Mouse (Mus musculus): ENCODE measurements around the gene Xcr1. TPM values are rescaled to one million over a fixed set of nuclear protein-coding genes. Genes with fewer than 3 reads are reported as not detected.

Gene Xcr1
- polyA plus RNA-seq, 1 experiment from 2014 or later = 0.04 TPM

- DNase-seq (ENCODE audit: low spot score) (no peak), ATAC-seq (ENCODE audit: low FRiP score, low TSS enrichment) (no peak)
- H3K9me3 ChIP-seq (ENCODE audit: control insufficient read depth, low read length) = no peaks in the 10 kb centered on the region
- no peak overlapping the region for H3K4me3 ChIP-seq (ENCODE audit: low read depth, low read length)
- H3K9ac ChIP-seq (ENCODE audit: low read length) = no peak overlapping the region
- no peak overlapping the region for H3K27ac ChIP-seq (replicated peaks)
- no peaks in the 10 kb centered on the region for H3K27me3 ChIP-seq (ENCODE audit: control insufficient read depth, insufficient read depth, low read length)
- 87% methylated on average over 1 of the region's 1 CpGs for WGBS
- H3K4me1 ChIP-seq (replicated peaks; ENCODE audit: control insufficient read depth, insufficient read depth) = no peaks in the 10 kb centered on the region
- H3K36me3 ChIP-seq (ENCODE audit: control insufficient read depth, insufficient read depth, low read length) = peaks cover 7% of the 10 kb centered on the region; the same call in 1 of the 2 replicates
- H3K4me2 ChIP-seq (replicated peaks; ENCODE audit: low read depth) = no peak overlapping the region
- no peak for TF ChIP-seq CTCF (IDR thresholded peaks at IDR 0.05; ENCODE audit: low read depth)
- no peak for TF ChIP-seq EP300 (optimal IDR thresholded peaks at IDR 0.05)
These were observed 15.3 kb downstream of the Xcr1 start for GRCm38 (mm10) chr9:123846490-123846889.

DNA sequence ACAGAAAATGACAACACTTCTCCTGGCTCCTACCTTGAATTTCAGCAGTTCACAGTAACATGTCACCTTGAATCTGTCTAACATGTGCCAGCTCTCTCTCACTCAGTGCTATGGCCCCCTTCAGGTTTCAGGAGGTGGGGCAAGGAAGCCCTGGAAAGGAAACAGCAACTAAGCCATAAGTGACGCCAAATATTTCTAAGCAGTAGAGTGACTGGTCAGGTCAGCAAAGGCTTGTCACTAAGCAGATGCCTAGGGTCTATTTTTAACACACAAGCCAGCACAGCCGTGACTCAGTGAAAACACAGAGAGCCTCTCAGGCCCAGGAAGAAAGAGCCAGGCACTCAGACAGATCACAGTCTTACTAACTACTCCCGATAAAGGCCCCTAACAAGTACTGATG is 16.7 kb downstream of the Xcr1 start:
- ATAC-seq (ENCODE audit: low FRiP score, low TSS enrichment) (peak; percentile 81), DNase-seq (ENCODE audit: low spot score) (peak; percentile 22)
- Histone ChIP-seq H3K9ac (ENCODE audit: low read length) (no peak overlapping the region), H3K4me3 (ENCODE audit: low read depth, low read length) (no peak overlapping the region), H3K27ac (replicated peaks) (peak overlapping the region; percentile 45; the same call in 1 of the 2 replicates), H3K4me1 (replicated peaks; ENCODE audit: control insufficient read depth, insufficient read depth) (no peaks in the 10 kb centered on the region), H3K4me2 (replicated peaks; ENCODE audit: low read depth) (no peak overlapping the region), H3K27me3 (ENCODE audit: control insufficient read depth, insufficient read depth, low read length) (no peaks in the 10 kb centered on the region), H3K36me3 (ENCODE audit: control insufficient read depth, insufficient read depth, low read length) (peaks cover 9% of the 10 kb centered on the region; the same call in 1 of the 2 replicates), H3K9me3 (ENCODE audit: control insufficient read depth, low read length) (no peaks in the 10 kb centered on the region)
- TF ChIP-seq CTCF (IDR thresholded peaks at IDR 0.05; ENCODE audit: low read depth) (peak; percentile 47), EP300 (optimal IDR thresholded peaks at IDR 0.05) (no peak)
- 34% methylated on average over 3 of the region's 3 CpGs for WGBS

GRCm38 (mm10) chr9:123844468-123844867 is 17.4 kb downstream of the Xcr1 start:
- ATAC-seq (ENCODE audit: low FRiP score, low TSS enrichment) (no peak), DNase-seq (ENCODE audit: low spot score) (no peak)
- H3K4me1 ChIP-seq (replicated peaks; ENCODE audit: control insufficient read depth, insufficient read depth) = no peaks in the 10 kb centered on the region
- H3K27ac ChIP-seq (replicated peaks) = peak overlapping the region; percentile 30; the same call in 1 of the 2 replicates
- H3K9me3 ChIP-seq (ENCODE audit: control insufficient read depth, low read length) = no peaks in the 10 kb centered on the region
- H3K4me2 ChIP-seq (replicated peaks; ENCODE audit: low read depth) = no peak overlapping the region
- no peak overlapping the region for H3K9ac ChIP-seq (ENCODE audit: low read length)
- H3K27me3 ChIP-seq (ENCODE audit: control insufficient read depth, insufficient read depth, low read length) = no peaks in the 10 kb centered on the region
- TF ChIP-seq CTCF (IDR thresholded peaks at IDR 0.05; ENCODE audit: low read depth) = no peak
- TF ChIP-seq EP300 (optimal IDR thresholded peaks at IDR 0.05) = no peak
- WGBS = 76% methylated on average over 3 of the region's 3 CpGs
- H3K36me3 ChIP-seq (ENCODE audit: control insufficient read depth, insufficient read depth, low read length) = peaks cover 11% of the 10 kb centered on the region; the same call in 1 of the 2 replicates
- H3K4me3 ChIP-seq (ENCODE audit: low read depth, low read length) = no peak overlapping the region

DNA sequence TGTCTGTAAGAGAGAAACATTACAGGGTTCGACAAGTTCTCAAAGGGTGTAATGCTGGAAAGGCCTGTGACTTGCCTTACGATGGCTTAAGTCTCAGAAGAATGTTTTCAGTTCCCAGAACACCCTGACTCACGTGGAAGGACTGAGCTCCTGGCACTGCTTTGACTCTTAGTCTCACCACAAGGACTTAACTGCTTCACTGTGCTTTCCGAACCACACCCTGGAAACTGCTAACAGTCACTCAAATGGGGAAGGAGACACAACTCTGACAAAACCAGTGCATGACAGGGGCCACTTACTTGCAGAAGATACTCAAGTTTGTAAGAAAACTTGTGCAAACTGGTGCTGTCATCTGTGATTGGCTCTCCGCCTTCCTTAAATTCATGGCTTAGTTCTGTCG is 21.6 kb downstream of the Xcr1 start:
- H3K4me1 ChIP-seq (replicated peaks; ENCODE audit: control insufficient read depth, insufficient read depth) = no peaks in the 10 kb centered on the region
- H3K27me3 ChIP-seq (ENCODE audit: control insufficient read depth, insufficient read depth, low read length) = no peaks in the 10 kb centered on the region
- WGBS = 86% methylated on average over 6 of the region's 6 CpGs
- H3K4me3 ChIP-seq (ENCODE audit: low read depth, low read length) = no peak overlapping the region
- TF ChIP-seq EP300 (optimal IDR thresholded peaks at IDR 0.05) (no peak), CTCF (IDR thresholded peaks at IDR 0.05; ENCODE audit: low read depth) (no peak)
- DNase-seq (ENCODE audit: low spot score) (no peak), ATAC-seq (ENCODE audit: low FRiP score, low TSS enrichment) (no peak)
- no peak overlapping the region for H3K4me2 ChIP-seq (replicated peaks; ENCODE audit: low read depth)
- H3K9me3 ChIP-seq (ENCODE audit: control insufficient read depth, low read length) = no peaks in the 10 kb centered on the region
- no peak overlapping the region for H3K27ac ChIP-seq (replicated peaks)
- H3K9ac ChIP-seq (ENCODE audit: low read length) = no peak overlapping the region
- peaks cover 33% of the 10 kb centered on the region for H3K36me3 ChIP-seq (ENCODE audit: control insufficient read depth, insufficient read depth, low read length)

DNA sequence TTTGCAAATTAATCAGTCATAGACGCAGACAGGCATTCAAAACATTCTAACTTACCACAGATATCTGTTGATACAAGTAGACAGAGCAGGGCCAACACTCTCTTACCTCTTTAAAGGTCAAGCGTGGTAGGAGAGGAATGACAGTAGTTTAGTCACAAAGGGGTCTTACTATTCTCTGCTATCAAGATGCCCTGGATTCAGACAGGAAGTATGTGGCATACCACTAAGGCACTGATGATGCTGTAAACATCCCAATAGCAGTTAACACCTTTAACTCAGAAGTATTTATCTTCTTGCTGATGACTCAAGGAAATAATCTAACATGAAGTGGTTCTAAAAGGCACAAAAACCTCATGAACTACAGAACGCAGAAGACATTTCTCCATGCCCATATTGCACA is 26.0 kb downstream of the Xcr1 start:
- no peak overlapping the region for H3K27ac ChIP-seq (replicated peaks)
- H3K4me1 ChIP-seq (replicated peaks; ENCODE audit: control insufficient read depth, insufficient read depth) = no peaks in the 10 kb centered on the region
- H3K27me3 ChIP-seq (ENCODE audit: control insufficient read depth, insufficient read depth, low read length) = no peaks in the 10 kb centered on the region
- H3K9me3 ChIP-seq (ENCODE audit: control insufficient read depth, low read length) = no peaks in the 10 kb centered on the region
- DNase-seq (ENCODE audit: low spot score) (no peak), ATAC-seq (ENCODE audit: low FRiP score, low TSS enrichment) (no peak)
- TF ChIP-seq CTCF (IDR thresholded peaks at IDR 0.05; ENCODE audit: low read depth) (no peak), EP300 (optimal IDR thresholded peaks at IDR 0.05) (no peak)
- 90% methylated on average over 3 of the region's 3 CpGs for WGBS
- no peak overlapping the region for H3K9ac ChIP-seq (ENCODE audit: low read length)
- no peak overlapping the region for H3K4me3 ChIP-seq (ENCODE audit: low read depth, low read length)
- H3K36me3 ChIP-seq (ENCODE audit: control insufficient read depth, insufficient read depth, low read length) = peaks cover 34% of the 10 kb centered on the region
- H3K4me2 ChIP-seq (replicated peaks; ENCODE audit: low read depth) = no peak overlapping the region

DNA sequence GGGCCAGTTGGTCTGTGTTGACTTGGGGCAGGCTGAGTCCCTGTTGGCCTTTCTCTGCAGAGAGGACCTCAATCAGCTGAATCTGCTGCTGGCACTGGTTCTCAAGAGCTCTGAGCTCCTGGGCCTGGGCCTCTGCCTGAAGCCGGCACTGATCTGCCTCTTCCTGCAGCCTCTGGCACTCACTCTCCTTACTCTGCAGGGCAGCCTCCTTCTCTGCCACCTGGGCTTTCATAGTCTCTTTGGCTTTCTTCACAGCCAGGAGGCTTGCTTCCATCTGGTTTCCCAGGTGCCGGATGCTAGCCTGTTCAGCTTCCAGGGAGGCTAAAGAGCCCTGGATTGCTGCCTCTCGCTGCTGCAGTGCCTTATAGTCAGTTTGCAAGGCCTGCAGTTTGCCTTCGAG is 32.9 kb downstream of the Xcr1 start:
- H3K27me3 ChIP-seq (ENCODE audit: control insufficient read depth, insufficient read depth, low read length) = no peaks in the 10 kb centered on the region
- peaks cover 28% of the 10 kb centered on the region for H3K36me3 ChIP-seq (ENCODE audit: control insufficient read depth, insufficient read depth, low read length)
- ATAC-seq (ENCODE audit: low FRiP score, low TSS enrichment) (no peak), DNase-seq (ENCODE audit: low spot score) (no peak)
- H3K9me3 ChIP-seq (ENCODE audit: control insufficient read depth, low read length) = no peaks in the 10 kb centered on the region
- H3K4me1 ChIP-seq (replicated peaks; ENCODE audit: control insufficient read depth, insufficient read depth) = no peaks in the 10 kb centered on the region
- H3K4me2 ChIP-seq (replicated peaks; ENCODE audit: low read depth) = no peak overlapping the region
- WGBS = 83% methylated on average over 4 of the region's 4 CpGs
- no peak overlapping the region for H3K4me3 ChIP-seq (ENCODE audit: low read depth, low read length)
- H3K9ac ChIP-seq (ENCODE audit: low read length) = no peak overlapping the region
- no peak overlapping the region for H3K27ac ChIP-seq (replicated peaks)
- TF ChIP-seq CTCF (IDR thresholded peaks at IDR 0.05; ENCODE audit: low read depth) = no peak
- TF ChIP-seq EP300 (optimal IDR thresholded peaks at IDR 0.05) = no peak
